Mouse (Mus musculus) central nervous system, embryonic 18 days (tissue): Measurements from ENCODE around the gene Cox7a1. TPM values are rescaled to one million over a fixed set of nuclear protein-coding genes. Genes with fewer than 3 reads are reported as not detected.

Experiments
- polyA plus RNA-seq: library from polyadenylated mRNA; depleted of rRNA; stranded (reverse); fragments of >200 nt; gene quantifications from 2 replicates; pipeline ENCODE4 v1.2.3, GENCODE M21; 2012; rRNA removed

Cox7a1 gene
- 2.9 and 6.4 TPM in 2 replicates for polyA plus RNA-seq

GRCm38 (mm10) chr7:30183879-30184289, at the start of gene Cox7a1:
TSS of gene Cox7a1 (plus strand) at chr7:30184144.

GRCm38 (mm10) chr7:30169583-30170282, 14.2 kb upstream of the Cox7a1 start, which contains the start of gene Zfp146:
TSS of gene Zfp146 (minus strand) at chr7:30169750.

GRCm38 (mm10) chr7:30198481-30198971, 14.6 kb downstream of the Cox7a1 start, which contains the start of gene Capns1:
TSS of gene Capns1 (minus strand) at chr7:30198811.

GRCm38 (mm10) chr7:30231669-30232454, 47.9 kb downstream of the Cox7a1 start, which contains the start of the genes Polr2i and Tbcb:
TSS of gene Polr2i (plus strand) at chr7:30231948.
TSS of gene Tbcb (minus strand) at chr7:30232272.

GRCm38 (mm10) chr7:30235625-30236024, 51.7 kb downstream of the Cox7a1 start, which contains the start of gene Ovol3:
TSS of gene Ovol3 (minus strand) at chr7:30235725.

Other genes starting within 250 kb of the Cox7a1 start
- 16.3 and 18.0 TPM in 2 replicates for gene Zfp74, start 230.1 kb upstream of the Cox7a1 start, polyA plus RNA-seq
- 4.2 and 5.2 TPM in 2 replicates for gene Zfp568, start 200.2 kb upstream of the Cox7a1 start, polyA plus RNA-seq
- gene Zfp14, start 132.8 kb upstream of the Cox7a1 start, polyA plus RNA-seq, result 13.6 and 14.4 TPM in 2 replicates
- 5.2 and 5.8 TPM in 2 replicates for gene Zfp82, start 111.2 kb upstream of the Cox7a1 start, polyA plus RNA-seq
- 0.21 and 0.54 TPM in 2 replicates for gene Gm26920, start 93.7 kb upstream of the Cox7a1 start, polyA plus RNA-seq
- gene Zfp566, start 93.6 kb upstream of the Cox7a1 start, polyA plus RNA-seq, result 11.0 and 11.6 TPM in 2 replicates
- 41.1 and 42.5 TPM in 2 replicates for gene Zfp260, start 89.4 kb upstream of the Cox7a1 start, polyA plus RNA-seq
- gene Zfp382, start 62.2 kb upstream of the Cox7a1 start, polyA plus RNA-seq, result 11.5 and 11.7 TPM in 2 replicates
- 66.7 and 71.2 TPM in 2 replicates for gene Zfp146, start 14.4 kb upstream of the Cox7a1 start, polyA plus RNA-seq
- 238 and 244 TPM in 2 replicates for gene Capns1, start 14.7 kb downstream of the Cox7a1 start, polyA plus RNA-seq
- 286 TPM in 2 replicates for gene Polr2i, start 47.8 kb downstream of the Cox7a1 start, polyA plus RNA-seq
- gene Tbcb, start 48.1 kb downstream of the Cox7a1 start, polyA plus RNA-seq, result 204 and 220 TPM in 2 replicates
- gene Ovol3, start 51.6 kb downstream of the Cox7a1 start, polyA plus RNA-seq, result 0.08 and 0.16 TPM in 2 replicates
- 0.16 and 0.28 TPM in 2 replicates for gene Thap8, start 96.0 kb downstream of the Cox7a1 start, polyA plus RNA-seq
- 8.5 and 9.6 TPM in 2 replicates for gene Wdr62, start 96.3 kb downstream of the Cox7a1 start, polyA plus RNA-seq
- 222 and 254 TPM in 2 replicates for gene Clip3, start 107.6 kb downstream of the Cox7a1 start, polyA plus RNA-seq
- 121 TPM in 2 replicates for gene Alkbh6, start 124.6 kb downstream of the Cox7a1 start, polyA plus RNA-seq
- gene Syne4, start 130.7 kb downstream of the Cox7a1 start, polyA plus RNA-seq, result 21.0 and 25.5 TPM in 2 replicates
- 0.36 and 0.45 TPM in 2 replicates for gene E130208F15Rik, start 137.6 kb downstream of the Cox7a1 start, polyA plus RNA-seq
- 15.9 and 17.6 TPM in 2 replicates for gene Sdhaf1, start 139.8 kb downstream of the Cox7a1 start, polyA plus RNA-seq
- gene Lrfn3, start 178.6 kb downstream of the Cox7a1 start, polyA plus RNA-seq, result 21.8 and 27.0 TPM in 2 replicates
- 20.3 and 25.9 TPM in 2 replicates for gene Tyrobp, start 229.6 kb downstream of the Cox7a1 start, polyA plus RNA-seq
- 0.96 TPM in 1 of 2 replicates, not detected in the other for gene Hcst, start 235.7 kb downstream of the Cox7a1 start, polyA plus RNA-seq
- 3.8 and 3.9 TPM in 2 replicates for gene Nfkbid, start 237.6 kb downstream of the Cox7a1 start, polyA plus RNA-seq